Mouse (Mus musculus) erythroblast, embryonic 14.5 days (primary cell): ENCODE data around the gene Pip4k2a. TPM values are rescaled to one million over a fixed set of nuclear protein-coding genes. Genes with fewer than 3 reads are reported as not detected.

Source experiments
- H3K27me3 ChIP-seq: 2 replicates; pipeline ENCODE4 v1.6.1; 2012; ENCODE audit warnings: inconsistent platforms; ENCODE audit not compliant: control insufficient read depth
- H3K36me3 ChIP-seq: 2 replicates; pipeline ENCODE4 v1.6.1; 2012; ENCODE audit warnings: mild to moderate bottlenecking, inconsistent platforms; ENCODE audit not compliant: control insufficient read depth
- H3K4me1 ChIP-seq: 2 replicates; pipeline ENCODE4 v1.6.1; 2012; ENCODE audit warnings: inconsistent platforms; ENCODE audit not compliant: control insufficient read depth
- H3K4me3 ChIP-seq: replicated peaks from 2 replicates; pipeline ENCODE3; 2012; ENCODE audit warnings: moderate library complexity, mild to moderate bottlenecking, inconsistent platforms
- H3K9me3 ChIP-seq: 2 replicates; pipeline ENCODE4 v1.6.1; 2012; ENCODE audit warnings: low read length, inconsistent platforms, mixed read lengths; ENCODE audit not compliant: control insufficient read depth
- GATA1 ChIP-seq: IDR thresholded peaks from 2 replicates; pipeline ENCODE4 v1.6.1; 2012; ENCODE audit warnings: low read length, inconsistent platforms, mixed read lengths
- TAL1 ChIP-seq: IDR thresholded peaks from 3 replicates; pipeline ENCODE4 v1.6.1; 2012; ENCODE audit warnings: low read length, inconsistent platforms, mixed read lengths
- polyA plus RNA-seq: library from polyadenylated mRNA; stranded (reverse); fragments of >175 nt; gene quantifications from 2 replicates; pipeline ENCODE4 v1.2.3, GENCODE M21; 2012

Pip4k2a gene
- polyA plus RNA-seq, 1 experiment, result 3.8 TPM

DNA sequence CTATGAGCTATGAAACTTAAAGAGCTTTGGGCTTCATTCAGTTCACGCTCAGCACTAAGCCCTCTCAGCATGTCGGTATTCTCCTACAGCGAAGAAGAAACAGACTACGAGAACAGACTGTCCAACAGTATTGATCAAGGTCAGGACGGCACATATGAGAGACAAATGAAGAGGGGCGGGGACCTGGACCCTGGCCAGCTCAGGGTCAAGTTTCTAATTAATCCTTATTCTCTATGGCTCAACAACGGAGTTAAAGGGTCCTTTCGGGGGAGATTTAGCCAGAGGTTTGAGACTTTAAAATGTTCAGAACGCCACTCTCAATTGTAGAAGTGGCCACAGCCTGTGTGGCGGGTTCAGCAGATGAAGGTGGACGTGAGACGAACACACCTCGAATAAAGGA is 141.5 kb downstream of the Pip4k2a start:
- H3K36me3 ChIP-seq, result peaks cover 44% of the 10 kb centered on the region
- H3K27me3 ChIP-seq, result no peaks in the 10 kb centered on the region
- H3K4me3 ChIP-seq, result no peak overlapping the region
- peaks cover 22% of the 10 kb centered on the region for H3K4me1 ChIP-seq
- no peaks in the 10 kb centered on the region for H3K9me3 ChIP-seq
- TF ChIP-seq GATA1, result no peak
- no peak for TF ChIP-seq TAL1

DNA sequence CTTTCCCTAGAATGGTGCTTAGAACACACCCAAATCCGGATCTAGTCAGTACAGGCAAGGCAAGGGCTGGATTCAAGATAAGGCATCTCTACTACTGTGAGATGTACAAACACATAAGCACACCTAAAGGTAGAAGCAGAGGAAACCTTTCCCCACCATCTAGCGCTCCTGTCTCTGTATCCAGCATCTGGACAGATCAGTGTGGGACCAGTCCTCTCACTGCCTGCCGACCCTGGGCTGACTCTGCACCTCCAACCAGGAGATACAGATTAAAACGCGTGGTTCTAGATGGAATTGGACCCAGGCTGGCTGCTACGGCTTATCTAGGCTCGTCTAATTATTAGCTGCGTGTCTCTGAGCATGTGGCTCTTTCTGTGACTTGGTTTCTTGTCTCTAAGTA is 142.7 kb downstream of the Pip4k2a start:
- Histone ChIP-seq H3K4me3 (no peak overlapping the region), H3K27me3 (no peaks in the 10 kb centered on the region), H3K4me1 (peaks cover 10% of the 10 kb centered on the region), H3K9me3 (no peaks in the 10 kb centered on the region), H3K36me3 (peaks cover 42% of the 10 kb centered on the region)
- TF ChIP-seq TAL1, result no peak
- TF ChIP-seq GATA1, result no peak

DNA sequence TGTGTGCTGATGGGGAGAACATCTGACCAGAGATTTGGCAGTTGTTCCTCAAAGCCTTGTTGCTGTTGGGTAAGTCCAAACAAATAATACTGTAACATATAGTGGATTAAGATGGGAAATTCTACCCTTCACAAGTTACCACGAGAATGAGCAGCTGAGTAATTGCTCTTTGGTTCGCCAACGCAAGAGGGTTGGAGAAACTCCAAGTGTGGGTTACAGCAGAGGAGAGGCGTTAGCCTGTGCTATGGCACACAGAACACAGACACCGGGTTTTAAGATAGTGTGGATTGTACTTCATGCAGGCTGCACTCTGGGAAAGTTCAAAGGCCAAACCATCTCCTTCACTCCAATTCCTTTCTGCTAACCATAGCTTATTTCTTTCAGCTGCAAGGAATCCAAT is 144.6 kb downstream of the Pip4k2a start:
- Histone ChIP-seq H3K9me3 (no peaks in the 10 kb centered on the region), H3K4me3 (no peak overlapping the region), H3K36me3 (peaks cover 41% of the 10 kb centered on the region), H3K27me3 (no peaks in the 10 kb centered on the region), H3K4me1 (peaks cover 6% of the 10 kb centered on the region)
- TF ChIP-seq TAL1 (no peak), GATA1 (no peak)

DNA sequence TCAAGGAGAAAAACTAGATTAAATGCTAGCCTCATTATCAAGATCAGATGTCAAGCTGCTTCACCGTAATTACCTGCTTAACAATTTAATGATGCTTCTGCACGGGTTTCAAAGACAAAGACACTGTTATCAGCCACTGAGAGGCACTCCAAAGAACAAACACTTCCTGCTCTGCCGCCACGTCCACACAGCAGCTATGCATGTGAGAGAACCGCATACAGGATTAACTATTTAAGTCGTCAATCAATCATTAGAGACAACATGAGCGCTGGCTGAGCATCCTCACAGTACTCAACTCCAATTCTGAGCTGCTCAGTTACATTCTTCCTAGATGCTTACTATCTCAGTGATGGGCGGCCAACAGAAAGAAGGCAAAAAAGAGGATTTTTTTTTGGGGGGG is 147.3 kb downstream of the Pip4k2a start:
- H3K9me3 ChIP-seq, result no peaks in the 10 kb centered on the region
- no peak for TF ChIP-seq GATA1
- no peak for TF ChIP-seq TAL1
- H3K36me3 ChIP-seq, result peaks cover 57% of the 10 kb centered on the region
- no peaks in the 10 kb centered on the region for H3K27me3 ChIP-seq
- peaks cover 4% of the 10 kb centered on the region; the same call in 1 of the 2 replicates for H3K4me1 ChIP-seq
- H3K4me3 ChIP-seq, result no peak overlapping the region

DNA sequence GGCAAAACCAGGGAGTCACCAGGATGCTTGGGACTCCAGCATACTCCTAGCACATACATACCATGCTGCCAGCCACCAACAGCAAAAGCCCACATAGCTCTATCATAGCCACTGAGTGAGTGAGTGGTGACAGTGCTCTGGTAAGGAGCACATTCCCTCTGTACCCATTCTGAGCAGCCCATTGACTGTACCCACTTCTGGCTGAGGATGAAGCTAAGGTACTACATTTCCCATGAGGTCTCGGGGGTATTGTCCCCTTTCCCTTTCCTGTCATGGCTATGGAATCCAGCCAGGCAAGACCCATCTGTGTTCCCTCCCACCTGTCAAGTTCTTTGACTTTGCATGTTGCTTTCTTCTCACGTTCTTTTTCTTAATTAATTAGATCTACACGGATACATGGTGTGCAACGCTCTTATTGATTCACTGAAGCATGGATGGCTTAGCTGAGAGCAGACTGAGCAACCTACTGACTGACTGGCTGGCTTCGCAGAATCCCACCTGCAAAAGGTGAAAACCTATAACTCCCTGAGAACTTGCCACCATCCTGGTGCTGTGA is 149.8 kb downstream of the Pip4k2a start:
- TF ChIP-seq TAL1 (no peak), GATA1 (no peak)
- H3K4me1 ChIP-seq, result no peaks in the 10 kb centered on the region
- peaks cover 76% of the 10 kb centered on the region for H3K36me3 ChIP-seq
- H3K9me3 ChIP-seq, result no peaks in the 10 kb centered on the region
- no peak overlapping the region for H3K4me3 ChIP-seq
- no peaks in the 10 kb centered on the region for H3K27me3 ChIP-seq

DNA sequence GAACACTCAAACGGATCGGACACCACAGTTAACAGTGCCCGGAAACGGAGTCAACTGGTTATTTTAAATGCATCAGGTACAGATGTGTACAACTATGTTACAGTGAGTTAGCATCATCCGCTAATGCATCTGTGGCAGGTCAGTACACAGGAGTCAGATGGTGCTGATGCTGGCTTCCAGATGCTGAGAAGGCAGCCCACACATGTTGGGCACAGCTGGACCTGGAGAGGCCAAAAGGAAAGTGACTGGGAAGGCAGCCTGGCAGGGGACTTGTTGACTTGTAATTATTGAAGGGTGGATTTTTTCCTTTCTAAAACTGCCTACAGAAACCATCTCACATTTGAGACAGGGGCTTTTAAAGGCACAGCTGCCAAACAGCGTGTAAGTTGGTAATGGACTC is 155.4 kb downstream of the Pip4k2a start:
- H3K4me1 ChIP-seq, result peaks cover 14% of the 10 kb centered on the region
- H3K9me3 ChIP-seq, result no peaks in the 10 kb centered on the region
- no peaks in the 10 kb centered on the region for H3K27me3 ChIP-seq
- H3K36me3 ChIP-seq, result peaks cover 68% of the 10 kb centered on the region
- no peak for TF ChIP-seq GATA1
- no peak for TF ChIP-seq TAL1
- no peak overlapping the region for H3K4me3 ChIP-seq

DNA sequence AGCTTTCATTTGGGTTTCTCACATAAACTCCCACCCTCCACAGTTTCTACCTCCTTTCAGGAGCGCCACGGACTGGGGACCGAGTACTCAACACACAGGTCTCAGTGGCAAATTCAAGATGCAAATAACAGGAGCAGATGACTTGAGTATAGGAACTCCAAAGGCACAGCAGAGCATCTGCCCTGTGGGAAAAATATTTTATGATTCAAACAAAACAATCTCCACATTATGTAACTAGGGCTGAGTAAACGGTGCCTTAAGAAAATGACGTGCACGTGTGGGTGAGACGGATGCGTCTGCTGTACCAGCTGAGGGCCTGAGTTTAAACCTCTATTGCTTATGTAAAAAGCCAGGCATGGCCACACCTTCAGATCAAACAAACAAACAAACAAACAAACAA is 156.9 kb downstream of the Pip4k2a start:
- TF ChIP-seq TAL1 (no peak), GATA1 (no peak)
- Histone ChIP-seq H3K4me3 (no peak overlapping the region), H3K9me3 (no peaks in the 10 kb centered on the region), H3K36me3 (peaks cover 57% of the 10 kb centered on the region), H3K27me3 (no peaks in the 10 kb centered on the region), H3K4me1 (peaks cover 14% of the 10 kb centered on the region)

DNA sequence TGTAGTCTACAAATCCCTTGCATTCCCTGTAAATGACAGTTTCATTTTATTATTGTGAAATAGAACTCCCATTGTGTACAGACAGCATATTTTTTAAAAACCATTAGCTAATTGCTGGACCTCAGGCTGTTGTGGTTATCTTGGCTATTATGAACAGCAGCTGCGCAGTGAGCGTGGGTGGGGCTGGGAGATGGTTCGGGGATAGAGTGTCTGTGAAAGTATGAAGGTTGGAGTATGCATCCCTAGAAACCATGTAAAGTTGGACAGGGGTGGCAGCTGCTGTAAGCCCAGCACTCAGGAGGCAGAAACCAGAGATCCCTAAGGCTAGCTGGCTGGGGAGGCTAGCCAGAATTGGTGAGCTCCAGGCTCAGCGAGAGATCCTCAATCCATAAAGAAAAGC is 158.4 kb downstream of the Pip4k2a start:
- H3K4me1 ChIP-seq, result peaks cover 14% of the 10 kb centered on the region
- TF ChIP-seq GATA1, result no peak
- no peak for TF ChIP-seq TAL1

DNA sequence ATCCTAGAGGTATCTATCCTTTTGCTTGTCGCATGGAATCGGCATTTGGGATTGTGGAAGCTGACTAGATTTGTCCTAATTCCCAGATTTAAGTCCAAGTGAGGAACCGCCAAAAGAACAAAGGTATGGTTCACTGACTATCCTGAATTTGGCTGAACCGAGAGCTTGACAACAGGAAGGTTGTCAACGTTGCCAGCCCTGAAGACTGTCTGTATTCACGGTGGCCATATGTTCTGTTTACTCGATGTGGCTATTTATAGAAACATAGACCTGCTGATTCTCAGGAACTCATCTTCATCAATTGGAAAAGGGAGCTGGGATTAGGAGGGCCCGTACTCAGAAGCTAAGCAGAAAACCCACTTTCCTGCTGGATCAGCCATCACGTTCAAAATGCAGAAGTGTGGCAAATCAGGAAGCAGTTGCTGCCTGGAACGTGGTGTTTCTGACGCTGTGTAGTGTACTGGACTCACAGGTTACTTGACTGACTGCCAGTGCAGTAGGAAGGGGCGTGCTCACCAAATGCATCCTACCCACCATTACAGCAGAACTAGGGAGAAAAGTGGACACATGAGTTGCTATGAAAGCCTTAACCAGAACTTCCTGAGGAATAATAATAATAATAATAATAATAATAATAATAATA is 162.5 kb downstream of the Pip4k2a start:
- Histone ChIP-seq H3K9me3 (no peaks in the 10 kb centered on the region), H3K4me3 (no peak overlapping the region), H3K27me3 (no peaks in the 10 kb centered on the region), H3K36me3 (peaks cover 6% of the 10 kb centered on the region), H3K4me1 (peaks cover 8% of the 10 kb centered on the region)
- TF ChIP-seq TAL1, result no peak
- no peak for TF ChIP-seq GATA1

More for the DNA sequence above, 158.4 kb downstream of the Pip4k2a start:
- Histone ChIP-seq H3K4me3 (no peak overlapping the region), H3K9me3 (no peaks in the 10 kb centered on the region), H3K27me3 (no peaks in the 10 kb centered on the region), H3K36me3 (peaks cover 42% of the 10 kb centered on the region)
